Mouse (Mus musculus) cerebellum, adult 9-10 months (tissue): ENCODE results near the gene Casz1.

Source experiments
- DNase-seq: peaks from one replicate; pipeline ENCODE4 v3.0.0; 2022

The Casz1 gene

GRCm38 (mm10) chr4:148940674-148941211 is 136.5 kb downstream of the Casz1 start:
- DNase-seq: no peak

- no peak for DNase-seq
Observed at GRCm38 (mm10) chr4:148941321-148941720, 137.1 kb downstream of the Casz1 start.

GRCm38 (mm10) chr4:148943099-148943498 is 138.9 kb downstream of the Casz1 start:
- no peak for DNase-seq

DNA sequence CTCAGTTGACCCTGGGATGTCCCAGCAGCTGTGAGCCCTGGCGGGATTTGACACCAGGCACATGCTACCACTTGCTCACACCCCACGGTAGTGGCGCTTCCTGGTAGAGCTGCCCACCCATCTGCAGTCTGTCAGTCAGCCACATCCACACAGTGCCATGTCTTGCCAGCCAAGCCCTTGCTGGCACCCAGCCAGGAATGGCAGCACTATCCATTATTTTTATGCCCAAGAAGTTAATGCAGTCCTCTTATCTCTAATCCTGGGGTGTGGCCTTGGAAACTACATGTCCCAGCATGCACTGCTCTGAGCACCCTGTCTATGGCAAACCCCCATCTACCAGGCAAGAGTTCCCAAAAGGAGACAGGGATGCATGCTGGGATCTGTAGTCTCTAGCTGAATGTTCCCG is 141.2 kb downstream of the Casz1 start:
- DNase-seq: peak; percentile 39

- DNase-seq: no peak
Observed at GRCm38 (mm10) chr4:148946071-148946470, 141.8 kb downstream of the Casz1 start.

DNA sequence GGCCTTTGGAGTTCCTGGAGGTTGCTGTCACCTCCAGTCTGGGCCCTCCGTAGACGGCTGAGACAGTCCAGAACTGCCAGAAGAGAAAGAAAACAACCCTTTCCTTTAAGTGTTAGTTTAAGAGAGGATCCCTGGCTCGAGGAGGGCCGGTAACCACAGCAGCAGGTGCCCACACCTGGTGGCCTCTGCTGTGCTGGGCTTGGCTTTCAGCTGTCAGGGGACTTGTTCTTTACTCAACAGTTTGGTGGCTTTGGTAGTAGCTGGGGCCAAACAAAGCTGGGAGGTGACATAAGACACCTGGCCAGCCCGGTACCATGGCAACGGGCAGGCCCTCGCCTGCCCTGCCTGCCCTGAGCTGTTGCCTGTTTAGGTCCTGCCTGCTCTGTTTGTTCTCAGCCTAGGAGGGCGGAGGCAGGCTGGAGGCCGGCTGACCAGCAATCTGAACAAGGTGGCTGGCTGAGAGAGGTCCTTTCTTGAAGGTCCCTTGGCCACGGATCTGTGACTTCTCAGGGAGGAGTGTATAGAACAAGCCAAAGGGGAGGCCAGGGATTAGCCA is 143.7 kb downstream of the Casz1 start:
- no peak for DNase-seq

DNA sequence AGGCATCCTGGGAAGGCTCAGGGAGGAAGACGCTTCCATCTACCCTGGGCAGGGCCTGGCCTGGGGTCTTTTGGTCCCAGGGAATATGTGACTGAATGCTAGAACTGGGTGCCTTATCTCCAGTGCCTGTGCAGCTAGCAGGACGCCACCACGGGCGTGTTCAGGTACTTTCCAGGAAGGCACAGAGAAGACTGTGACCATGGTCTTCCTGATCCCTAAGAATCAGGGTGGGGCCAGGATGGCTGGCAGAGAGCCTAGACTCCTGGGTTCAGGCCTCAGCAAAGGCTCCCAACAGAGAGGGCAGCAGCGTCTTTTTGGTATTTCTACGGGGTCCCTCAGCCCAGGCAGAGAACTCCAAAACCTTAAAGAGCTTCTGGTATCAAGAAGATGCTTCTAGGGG is 146.3 kb downstream of the Casz1 start:
- DNase-seq: no peak

- DNase-seq: peak; percentile 31
Observed at GRCm38 (mm10) chr4:148950932-148951650, 146.9 kb downstream of the Casz1 start.

DNA sequence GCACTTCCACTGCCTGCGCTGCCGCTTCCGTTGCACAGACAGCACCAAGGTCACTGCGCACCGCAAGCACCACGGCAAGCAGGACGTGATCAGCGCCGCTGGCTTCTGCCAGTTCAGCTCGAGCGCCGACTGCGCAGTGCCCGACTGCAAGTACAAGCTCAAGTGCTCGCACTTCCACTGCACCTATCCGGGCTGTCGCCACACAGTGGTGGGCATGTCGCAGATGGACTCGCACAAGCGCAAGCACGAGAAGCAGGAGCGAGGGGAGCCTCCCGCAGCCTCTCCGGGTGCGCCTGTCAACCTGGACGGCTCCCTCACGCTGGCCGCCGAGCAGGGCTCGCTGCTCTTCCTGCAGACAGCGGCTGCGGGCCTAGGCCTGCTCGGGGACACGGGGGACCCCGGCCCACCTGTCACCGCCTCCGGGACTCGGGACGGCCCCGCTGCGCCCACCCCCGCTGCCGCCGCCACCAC is 147.6 kb downstream of the Casz1 start:
- DNase-seq: no peak

- DNase-seq: no peak
Observed at GRCm38 (mm10) chr4:148952328-148953222, 148.3 kb downstream of the Casz1 start.

DNA sequence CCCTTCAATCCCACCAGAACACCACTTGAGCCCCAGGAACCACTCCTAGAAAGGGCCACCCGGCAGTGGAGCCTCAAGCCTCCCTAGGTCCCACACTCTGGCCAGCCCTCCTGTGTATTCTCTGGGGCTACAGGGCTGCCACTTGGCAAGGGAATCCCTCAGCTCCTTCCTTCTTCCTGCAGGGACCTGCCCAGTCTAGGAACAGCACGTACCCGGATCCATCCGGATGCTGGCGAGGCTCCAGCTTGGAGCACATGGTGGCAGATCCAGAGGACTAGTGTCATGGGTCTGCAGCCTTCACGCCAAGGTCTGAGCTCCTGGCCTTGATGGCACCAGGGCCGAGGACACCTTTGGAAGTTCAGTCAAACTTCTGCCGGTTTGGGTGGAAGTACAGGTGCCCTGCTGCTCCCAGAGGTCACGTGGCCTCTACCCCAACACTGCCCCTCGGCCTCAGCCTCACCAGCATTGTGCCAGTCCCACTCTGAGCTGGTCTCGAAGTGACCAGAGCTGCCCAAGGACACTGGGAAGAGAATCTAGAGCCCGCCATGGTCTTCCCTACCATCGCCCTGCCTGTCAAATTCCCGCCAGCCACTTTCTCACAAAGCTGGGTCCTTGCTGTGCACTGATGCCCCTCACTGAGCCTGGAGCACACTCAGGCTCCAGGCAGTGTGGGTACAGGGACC is 151.0 kb downstream of the Casz1 start:
- peak; percentile 46 for DNase-seq

DNA sequence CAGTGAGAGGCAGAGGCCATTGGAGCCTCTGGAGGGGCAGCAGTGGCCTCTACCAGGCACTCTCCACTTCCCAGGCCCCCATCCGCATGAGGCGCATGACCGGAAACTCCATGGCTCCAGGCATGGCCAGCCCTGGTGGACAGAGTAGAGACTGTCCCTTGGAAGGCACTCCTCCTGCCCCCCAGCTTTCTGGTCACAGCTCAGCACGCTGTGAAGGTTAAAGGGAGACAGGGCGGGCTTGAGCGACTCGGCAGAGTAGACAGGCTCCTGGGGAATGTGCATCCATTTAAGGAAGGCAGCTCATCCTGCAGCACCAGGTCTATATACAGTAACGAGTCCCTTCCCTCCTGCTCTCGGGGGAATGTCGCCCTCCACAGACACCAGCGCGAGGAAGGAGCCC is 155.8 kb downstream of the Casz1 start:
- no peak for DNase-seq

DNA sequence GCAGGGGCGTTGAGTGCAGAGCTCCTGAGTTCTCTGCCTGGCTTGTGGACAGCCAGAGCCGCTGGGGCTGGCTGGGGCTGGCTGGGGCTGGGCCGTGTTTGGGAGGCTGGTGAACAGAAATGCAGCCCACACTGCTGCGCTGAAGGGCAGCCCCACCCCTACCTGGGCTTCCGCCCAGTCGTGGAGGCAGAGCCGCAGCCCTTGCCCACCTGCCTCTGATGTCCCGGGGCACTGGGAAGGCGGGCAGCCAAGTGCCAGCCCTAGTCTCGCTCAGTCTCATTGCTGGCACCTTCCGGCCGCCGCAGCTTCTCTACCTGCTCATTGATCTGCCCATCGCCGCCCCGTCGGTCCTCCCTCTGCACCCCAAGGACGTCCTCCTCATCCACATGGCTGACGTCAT is 156.9 kb downstream of the Casz1 start:
- no peak for DNase-seq

DNA sequence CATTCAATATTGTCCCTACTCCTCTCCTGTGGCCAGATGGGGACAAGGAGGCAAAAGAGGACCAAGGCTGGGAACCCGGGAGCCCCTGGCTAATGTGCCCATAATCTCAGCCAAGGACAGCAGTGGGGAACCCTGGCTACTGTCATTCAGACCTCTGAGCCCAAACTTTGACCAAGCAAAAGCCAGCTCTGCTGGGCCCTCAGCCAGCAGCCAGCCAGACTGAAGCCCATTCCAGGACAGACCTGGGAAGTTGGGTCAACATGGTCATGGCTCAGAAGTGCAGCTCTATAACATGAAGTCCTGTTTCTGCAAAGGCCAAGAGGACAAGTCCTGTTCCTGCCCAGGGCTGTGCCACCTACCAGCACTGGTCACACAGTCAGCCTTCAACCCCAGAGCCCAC is 157.9 kb downstream of the Casz1 start:
- DNase-seq: no peak

- DNase-seq: no peak
Observed at GRCm38 (mm10) chr4:148964541-148965310, 160.5 kb downstream of the Casz1 start.

GRCm38 (mm10) chr4:148966132-148966531 is 161.9 kb downstream of the Casz1 start:
- DNase-seq: no peak

GRCm38 (mm10) chr4:148968859-148969258 is 164.6 kb downstream of the Casz1 start:
- DNase-seq: no peak

GRCm38 (mm10) chr4:148969610-148970009 is 165.4 kb downstream of the Casz1 start:
- no peak for DNase-seq

DNA sequence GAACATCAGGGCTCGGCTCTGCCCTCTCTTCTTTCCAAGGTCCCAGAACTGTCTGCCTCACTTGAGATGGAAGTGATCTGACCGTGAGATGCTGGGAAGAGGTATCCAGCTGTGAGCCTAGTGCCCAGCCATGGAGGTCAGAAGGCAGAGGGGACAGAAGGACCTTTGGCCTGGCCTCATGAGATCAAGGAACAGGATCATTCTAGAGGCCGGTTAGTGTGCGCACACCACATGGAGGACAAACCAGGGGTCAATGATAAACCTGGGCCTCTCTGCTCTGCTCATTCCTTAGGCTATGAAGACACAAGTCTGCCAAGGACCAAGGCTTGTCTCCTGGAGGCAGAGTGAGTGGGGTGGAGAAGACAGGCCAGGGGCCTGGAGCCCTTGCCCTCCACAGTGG is 166.5 kb downstream of the Casz1 start:
- no peak for DNase-seq

DNA sequence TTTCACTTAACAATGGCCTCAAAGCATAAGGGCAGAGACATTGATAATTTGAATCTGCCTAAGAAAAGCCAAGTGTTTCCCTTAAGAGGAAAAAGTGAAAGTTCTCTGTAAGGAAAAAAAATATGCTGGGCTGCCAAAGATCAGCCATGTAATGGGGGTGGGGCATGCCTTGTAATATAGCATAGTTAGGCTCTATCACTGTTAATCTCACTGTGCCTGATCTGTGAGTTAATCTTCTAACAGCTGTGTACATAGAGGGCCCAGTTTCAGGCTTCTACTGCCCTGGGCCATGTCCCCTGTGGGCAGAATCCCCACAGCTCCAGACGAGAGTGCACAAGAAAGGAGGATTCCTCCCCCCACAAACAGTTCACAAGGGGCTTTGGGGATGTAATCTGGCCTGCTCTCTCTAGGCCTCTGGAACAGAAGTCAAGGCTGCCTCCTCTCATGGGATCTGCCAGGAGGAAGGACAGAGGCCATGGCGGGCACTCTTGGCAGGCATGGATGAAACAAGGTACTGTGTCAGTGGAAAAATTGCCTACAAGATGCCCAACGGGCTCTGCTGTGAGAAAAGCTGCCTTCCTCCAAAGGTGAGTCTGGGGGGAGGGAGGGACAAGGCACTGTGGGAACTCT is 167.5 kb downstream of the Casz1 start:
- no peak for DNase-seq

GRCm38 (mm10) chr4:148972707-148973106 is 168.5 kb downstream of the Casz1 start:
- no peak for DNase-seq

DNA sequence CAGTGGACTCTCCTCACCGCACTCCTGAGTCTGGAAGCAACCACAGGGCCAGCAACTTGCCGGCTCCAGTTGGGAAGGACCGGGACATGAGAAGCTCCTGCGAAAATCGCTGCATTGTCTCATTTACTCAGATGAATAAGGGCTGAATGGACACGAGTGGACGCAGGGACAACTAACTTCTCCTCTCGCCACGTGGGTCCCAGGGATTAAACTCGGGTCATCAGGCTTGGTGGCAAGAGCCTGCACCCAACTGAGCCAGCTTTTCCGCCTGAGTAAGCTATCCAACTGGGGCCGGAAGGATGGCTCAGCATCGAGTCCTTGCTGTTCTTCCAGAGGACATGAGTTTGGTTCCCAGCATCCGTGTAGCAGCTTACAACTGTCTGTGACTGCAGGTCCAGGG is 169.2 kb downstream of the Casz1 start:
- DNase-seq: no peak
